Mouse (Mus musculus) frontal cortex, postnatal 25 days (tissue): ENCODE results near the gene Sox11.

Experiments
- DNase-seq, 2 experiments: peaks; one replicate each; pipeline ENCODE4 v3.0.0; 2022; ENCODE audit warnings: low spot score in 2 of 2

The Sox11 gene

GRCm38 (mm10) chr12:27336801-27337200, 5.6 kb downstream of the Sox11 start:
- DNase-seq, result no peak

GRCm38 (mm10) chr12:27336336-27336735, 6.0 kb downstream of the Sox11 start:
- DNase-seq, result no peak

- DNase-seq, result no peak
Measured at GRCm38 (mm10) chr12:27335356-27336055, 6.9 kb downstream of the Sox11 start.

GRCm38 (mm10) chr12:27333590-27333989, 8.8 kb downstream of the Sox11 start:
- DNase-seq, result no peak

GRCm38 (mm10) chr12:27323423-27323822, 19.0 kb downstream of the Sox11 start:
- no peak for DNase-seq

- no peak for DNase-seq
Measured at GRCm38 (mm10) chr12:27320705-27321104, 21.7 kb downstream of the Sox11 start.

GRCm38 (mm10) chr12:27312985-27313384, 29.4 kb downstream of the Sox11 start:
- no peak for DNase-seq

- no peak for DNase-seq
Measured at GRCm38 (mm10) chr12:27311854-27312466, 30.4 kb downstream of the Sox11 start.

GRCm38 (mm10) chr12:27311316-27311832, 31.0 kb downstream of the Sox11 start:
- DNase-seq, result no peak

GRCm38 (mm10) chr12:27310703-27311102, 31.7 kb downstream of the Sox11 start:
- DNase-seq, result no peak

GRCm38 (mm10) chr12:27309969-27310368, 32.4 kb downstream of the Sox11 start:
- no peak for DNase-seq

- DNase-seq, result no peak
Measured at GRCm38 (mm10) chr12:27304713-27305437, 37.5 kb downstream of the Sox11 start.

GRCm38 (mm10) chr12:27303190-27303589, 39.2 kb downstream of the Sox11 start:
- DNase-seq, result no peak

GRCm38 (mm10) chr12:27298721-27299120, 43.7 kb downstream of the Sox11 start:
- no peak for DNase-seq

- no peak for DNase-seq
Measured at GRCm38 (mm10) chr12:27294191-27294590, 48.2 kb downstream of the Sox11 start.

GRCm38 (mm10) chr12:27293736-27294135, 48.6 kb downstream of the Sox11 start:
- DNase-seq, result no peak

- DNase-seq, result no peak
Measured at GRCm38 (mm10) chr12:27293208-27293607, 49.2 kb downstream of the Sox11 start.
